Mouse (Mus musculus) frontal cortex, adult 2 months (tissue): ENCODE measurements at regions not wholly inside any gene's neighbourhood (a gene's known extent, or its start where the extent isn't known, plus 50 kb on each side); places are given as distances from the start of the nearest gene placed in this dataset.

Experiments
- DNase-seq, 2 experiments: peaks; one replicate each; pipeline ENCODE4 v3.0.0; 2022; ENCODE audit warnings: low spot score in 1 of 2; ENCODE audit errors: extremely low spot score in 1 of 2

DNA sequence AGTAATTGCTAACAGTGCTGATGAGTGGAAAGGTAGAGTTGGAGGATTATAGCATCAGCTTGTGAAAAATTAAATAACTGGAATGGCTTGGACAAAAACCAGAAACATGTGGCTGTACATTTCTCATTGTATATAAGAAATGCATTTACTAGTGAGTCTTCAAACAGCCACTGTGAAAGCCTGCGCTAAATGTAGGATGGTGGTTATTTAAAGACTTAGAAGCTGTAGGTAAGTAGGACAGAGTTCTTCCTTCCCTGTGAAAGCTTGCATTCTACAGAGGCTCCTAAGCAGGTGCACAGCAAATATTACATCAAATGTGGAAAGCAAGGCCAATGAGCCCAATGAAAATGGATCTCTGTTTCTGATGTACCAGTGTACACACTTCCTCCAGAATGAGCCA, 2999.5 kb upstream of the Gm6569 start:
- DNase-seq: peak; percentile 1 to 5

DNA sequence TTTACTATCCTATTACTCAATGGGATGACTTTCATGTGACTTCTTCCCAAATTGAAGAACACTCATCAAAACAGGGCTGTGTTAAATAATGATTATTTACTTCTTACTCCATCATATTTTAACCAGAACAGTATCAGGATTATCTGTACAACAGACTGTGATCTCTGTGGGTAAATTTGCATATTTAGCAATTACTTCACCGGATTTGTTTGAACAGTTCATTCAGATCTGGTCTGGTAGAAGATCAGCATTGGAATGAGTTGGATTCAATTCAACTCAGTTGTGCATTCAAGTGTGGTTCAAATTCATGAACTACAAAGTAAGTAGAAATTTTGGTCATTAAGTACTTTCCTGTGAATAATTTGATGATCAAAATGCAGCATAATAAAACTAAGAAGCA, 2991.8 kb upstream of the Gm6569 start:
- no peak for DNase-seq

DNA sequence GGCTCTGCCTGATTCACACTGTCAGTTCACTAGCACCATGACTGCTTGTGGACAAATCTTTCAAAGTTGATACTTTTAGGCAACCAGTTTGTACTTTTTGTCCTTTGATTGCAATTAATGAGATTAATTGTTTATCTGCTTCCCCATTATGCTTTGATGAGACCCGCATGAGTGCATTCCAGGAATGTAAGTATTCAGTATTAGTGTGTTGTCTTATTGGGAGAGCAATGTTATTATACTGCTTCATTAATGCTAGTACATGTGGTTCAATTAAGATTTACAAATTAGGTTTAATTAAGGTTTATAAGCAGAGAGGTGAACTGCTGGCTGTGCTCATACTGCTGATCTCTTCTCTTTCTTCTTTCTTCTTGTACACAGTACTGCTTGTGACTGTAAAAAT, 2984.7 kb upstream of the Gm6569 start:
- no peak for DNase-seq

DNA sequence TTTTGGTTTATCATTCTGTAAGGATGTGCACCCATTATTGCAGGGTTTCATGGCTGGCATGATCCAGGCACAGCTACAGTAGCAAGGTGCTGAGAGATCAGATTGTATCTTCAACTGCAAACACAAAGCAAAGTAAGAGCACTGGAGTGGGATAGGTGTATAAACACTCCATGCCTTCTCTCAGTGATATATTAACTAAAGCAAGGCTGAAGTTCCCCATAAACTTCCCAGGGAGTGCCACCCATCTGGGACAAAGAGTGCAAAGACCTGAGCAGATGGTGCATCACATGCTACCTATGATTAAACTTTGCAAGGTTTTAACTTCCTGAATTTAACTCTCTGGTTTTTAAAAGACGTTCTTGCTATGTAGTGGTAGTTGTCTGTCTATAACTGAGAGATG, 2983.9 kb upstream of the Gm6569 start:
- no peak for DNase-seq
